Mouse (Mus musculus) neural tube, embryonic 11.5 days (tissue): ENCODE results near the gene Akap17b. TPM values are rescaled to one million over a fixed set of nuclear protein-coding genes. Genes with fewer than 3 reads are reported as not detected.

Source experiments
- ATAC-seq: fragments of 200-750 bp; cut with Nextera tagmentation; 2 replicates; pipeline ENCODE4 v1.8.0; 2017; ENCODE audit warnings: moderate number of reproducible peaks, mild to moderate bottlenecking, moderate TSS enrichment, moderate library complexity; ENCODE audit not compliant: insufficient read depth, low FRiP score, low TSS enrichment
- DNase-seq: peaks from one replicate; pipeline ENCODE4 v3.0.0-alpha.2; 2015; ENCODE audit warnings: low spot score
- H3K27ac ChIP-seq: fragments of 300-500 bp; sonication (generic); 2 replicates; pipeline ENCODE4 v1.5.1; 2014; ENCODE audit warnings: low read depth, mild to moderate bottlenecking, low read length
- H3K27me3 ChIP-seq: fragments of 300-500 bp; sonication (generic); 2 replicates; pipeline ENCODE4 v1.6.1; 2014; ENCODE audit warnings: mild to moderate bottlenecking, low read length, mixed read lengths; ENCODE audit not compliant: control insufficient read depth, insufficient read depth
- H3K36me3 ChIP-seq: fragments of 300-500 bp; sonication (generic); 2 replicates; pipeline ENCODE4 v1.6.1; 2014; ENCODE audit warnings: mild to moderate bottlenecking, low read length, moderate library complexity, mixed read lengths; ENCODE audit not compliant: control insufficient read depth, insufficient read depth
- H3K4me1 ChIP-seq: fragments of 300-500 bp; sonication (generic); 2 replicates; pipeline ENCODE4 v1.6.1; 2014; ENCODE audit warnings: low read length, mixed read lengths; ENCODE audit not compliant: control insufficient read depth, insufficient read depth
- H3K4me2 ChIP-seq: fragments of 300-500 bp; sonication (generic); 2 replicates; pipeline ENCODE4 v1.6.1; 2014; ENCODE audit warnings: low read depth, mild to moderate bottlenecking, moderate library complexity
- H3K4me3 ChIP-seq: fragments of 300-500 bp; sonication (generic); 2 replicates; pipeline ENCODE4 v1.5.1; 2014; ENCODE audit warnings: low read depth, low read length
- H3K9ac ChIP-seq: fragments of 300-500 bp; sonication (generic); 2 replicates; pipeline ENCODE4 v1.6.1; 2014; ENCODE audit warnings: mild to moderate bottlenecking, low read length
- H3K9me3 ChIP-seq: fragments of 300-500 bp; sonication (generic); 2 replicates; pipeline ENCODE4 v1.6.1; 2016; ENCODE audit warnings: low read length; ENCODE audit not compliant: control insufficient read depth
- WGBS: fragments of 180-500 bp; shearing (Covaris S2); extraction: QIAGEN DNeasy Blood & Tissue Kit; methylation state at CpG from one replicate; pipeline ENCODE4 v1.1.7; 2014; 5-methylcytosine and 5-hydroxymethylcytosine counted together
- polyA plus RNA-seq: library from polyadenylated mRNA; unstranded; fragments of >200 nt; fragmentation: Nextera tagmentation; extraction: Ambion mirVana; gene quantifications from 2 replicates; pipeline ENCODE4 v1.2.1, GENCODE M21; 2014

Gene Akap17b
- polyA plus RNA-seq = 4.0 and 4.3 TPM in 2 replicates

- Histone ChIP-seq H3K36me3 (no peaks in the 10 kb centered on the region), H3K4me2 (peak within 1 kb of the TSS; percentile 35), H3K27me3 (no peaks in the 10 kb centered on the region), H3K9ac (peak within 1 kb of the TSS; percentile 55), H3K4me3 (peak within 1 kb of the TSS; percentile 56), H3K9me3 (no peaks in the 10 kb centered on the region), H3K27ac (no peak within 1 kb of the TSS), H3K4me1 (no peaks in the 10 kb centered on the region)
- peak; percentile 91 for ATAC-seq
- WGBS = 21% methylated on average over 51 of the region's 60 CpGs
- DNase-seq = peak; percentile 86
These were observed at the start of gene Akap17b for GRCm38 (mm10) chrX:36644657-36645551. Gene Akap17b (minus strand): TSS chrX:36645395.

- no peaks in the 10 kb centered on the region for H3K9me3 ChIP-seq
- ATAC-seq = no peak
- no peak overlapping the region for H3K9ac ChIP-seq
- 94% methylated on average over 5 of the region's 5 CpGs for WGBS
- no peaks in the 10 kb centered on the region for H3K4me1 ChIP-seq
- H3K27ac ChIP-seq = no peak overlapping the region
- H3K4me2 ChIP-seq = no peak overlapping the region
- H3K27me3 ChIP-seq = no peaks in the 10 kb centered on the region
- no peak overlapping the region for H3K4me3 ChIP-seq
- H3K36me3 ChIP-seq = no peaks in the 10 kb centered on the region
- DNase-seq = no peak
These were observed 46.2 kb upstream of the Akap17b start for GRCm38 (mm10) chrX:36691365-36691764.

GRCm38 (mm10) chrX:36689655-36690054 is 44.5 kb upstream of the Akap17b start:
- no peak overlapping the region for H3K4me3 ChIP-seq
- H3K4me2 ChIP-seq = no peak overlapping the region
- no peak for DNase-seq
- H3K27me3 ChIP-seq = no peaks in the 10 kb centered on the region
- H3K9me3 ChIP-seq = no peaks in the 10 kb centered on the region
- no peak overlapping the region for H3K9ac ChIP-seq
- H3K4me1 ChIP-seq = no peaks in the 10 kb centered on the region
- H3K36me3 ChIP-seq = no peaks in the 10 kb centered on the region
- ATAC-seq = no peak
- H3K27ac ChIP-seq = no peak overlapping the region

- 86% methylated on average over 1 of the region's 1 CpGs for WGBS
- Histone ChIP-seq H3K27ac (no peak overlapping the region), H3K9me3 (no peaks in the 10 kb centered on the region), H3K9ac (no peak overlapping the region), H3K4me2 (no peak overlapping the region), H3K4me3 (no peak overlapping the region), H3K4me1 (no peaks in the 10 kb centered on the region), H3K27me3 (no peaks in the 10 kb centered on the region), H3K36me3 (no peaks in the 10 kb centered on the region)
- no peak for DNase-seq
- ATAC-seq = no peak
These were observed 31.6 kb upstream of the Akap17b start for GRCm38 (mm10) chrX:36676836-36677235.

- ATAC-seq (no peak), DNase-seq (no peak)
- WGBS = 43% methylated on average over 2 of the region's 2 CpGs
- H3K27me3 ChIP-seq = no peaks in the 10 kb centered on the region
- no peaks in the 10 kb centered on the region for H3K4me1 ChIP-seq
- no peak overlapping the region for H3K9ac ChIP-seq
- H3K4me3 ChIP-seq = no peak overlapping the region
- no peak overlapping the region for H3K4me2 ChIP-seq
- H3K9me3 ChIP-seq = no peaks in the 10 kb centered on the region
- no peaks in the 10 kb centered on the region for H3K36me3 ChIP-seq
- H3K27ac ChIP-seq = no peak overlapping the region
These were observed 27.5 kb upstream of the Akap17b start for GRCm38 (mm10) chrX:36672708-36673107.

GRCm38 (mm10) chrX:36640046-36640445 is 5.1 kb downstream of the Akap17b start:
- ATAC-seq (no peak), DNase-seq (no peak)
- no peaks in the 10 kb centered on the region for H3K27me3 ChIP-seq
- no peaks in the 10 kb centered on the region for H3K9me3 ChIP-seq
- no peak overlapping the region for H3K4me3 ChIP-seq
- 82% methylated on average over 6 of the region's 6 CpGs for WGBS
- no peak overlapping the region for H3K27ac ChIP-seq
- H3K4me2 ChIP-seq = no peak overlapping the region
- H3K9ac ChIP-seq = no peak overlapping the region
- no peaks in the 10 kb centered on the region for H3K36me3 ChIP-seq
- H3K4me1 ChIP-seq = no peaks in the 10 kb centered on the region

- Histone ChIP-seq H3K27ac (no peak overlapping the region), H3K36me3 (no peaks in the 10 kb centered on the region), H3K4me2 (no peak overlapping the region), H3K9me3 (no peaks in the 10 kb centered on the region), H3K4me1 (no peaks in the 10 kb centered on the region), H3K4me3 (no peak overlapping the region), H3K9ac (no peak overlapping the region), H3K27me3 (no peaks in the 10 kb centered on the region)
- 11% methylated on average over 1 of the region's 1 CpGs for WGBS
- ATAC-seq = no peak
- DNase-seq = no peak
These were observed 14.4 kb downstream of the Akap17b start for GRCm38 (mm10) chrX:36630771-36631170.

GRCm38 (mm10) chrX:36628102-36628501 is 17.1 kb downstream of the Akap17b start:
- DNase-seq = no peak
- Histone ChIP-seq H3K9me3 (no peaks in the 10 kb centered on the region), H3K4me2 (no peak overlapping the region), H3K9ac (no peak overlapping the region), H3K36me3 (no peaks in the 10 kb centered on the region), H3K27ac (no peak overlapping the region), H3K4me3 (no peak overlapping the region), H3K27me3 (no peaks in the 10 kb centered on the region), H3K4me1 (no peaks in the 10 kb centered on the region)
- no peak for ATAC-seq
- 74% methylated on average over 3 of the region's 3 CpGs for WGBS

GRCm38 (mm10) chrX:36609117-36609516 is 36.1 kb downstream of the Akap17b start:
- no peak for DNase-seq
- ATAC-seq = no peak
- no peak overlapping the region for H3K4me3 ChIP-seq
- WGBS = 86% methylated on average over 2 of the region's 2 CpGs
- H3K9me3 ChIP-seq = no peaks in the 10 kb centered on the region
- no peak overlapping the region for H3K27ac ChIP-seq
- no peak overlapping the region for H3K4me2 ChIP-seq
- H3K9ac ChIP-seq = no peak overlapping the region
- no peaks in the 10 kb centered on the region for H3K36me3 ChIP-seq
- H3K27me3 ChIP-seq = no peaks in the 10 kb centered on the region
- H3K4me1 ChIP-seq = no peaks in the 10 kb centered on the region
